Mouse (Mus musculus) ES-Bruce4 (cell line): ENCODE data around the gene Cped1.

Experiments
- CTCF ChIP-seq: IDR thresholded peaks from one replicate; pipeline ENCODE4 v1.8.1; 2011; ENCODE audit warnings: low read depth, low read length
- POLR2A ChIP-seq: IDR thresholded peaks from one replicate; pipeline ENCODE4 v1.8.1; 2011; ENCODE audit warnings: low read length; ENCODE audit not compliant: insufficient read depth

GRCm38 (mm10) chr6:22103713-22104112 is 118.0 kb downstream of the Cped1 start:
- TF ChIP-seq POLR2A = no peak
- no peak for TF ChIP-seq CTCF
